Mouse (Mus musculus): ENCODE data around the gene Baz2b.

DNA sequence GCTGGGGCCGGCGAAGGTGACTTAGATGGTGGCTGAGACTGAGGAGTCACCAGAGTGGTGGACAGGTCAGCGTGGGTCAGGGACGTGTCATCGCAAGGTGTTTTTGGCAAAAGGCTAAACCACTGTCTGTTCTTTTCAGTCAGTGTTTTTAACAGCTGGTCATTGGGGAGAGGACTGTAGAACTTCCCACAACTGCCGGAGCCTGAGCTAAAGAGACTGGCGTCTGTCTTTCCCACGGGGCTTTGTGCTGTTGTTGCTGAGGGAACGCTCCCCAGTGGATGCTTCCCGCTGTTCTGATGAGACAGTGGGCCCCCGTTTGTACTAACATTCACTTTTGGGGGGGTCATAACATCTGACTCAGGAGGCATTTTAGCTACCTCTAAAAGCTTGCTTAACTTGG lies 296.0 kb downstream of the Baz2b start:
- TF ChIP-seq CTCF (IDR thresholded peaks at IDR 0.05; ENCODE audit: insufficient read depth, low read depth, low read length): no peak
- no peak for TF ChIP-seq POLR2A (IDR thresholded peaks at IDR 0.05; ENCODE audit: insufficient read depth, low read depth, low read length)
